Mouse (Mus musculus) bone marrow, adult 2 months (tissue): Measurements from ENCODE around the gene Vwf. TPM values are rescaled to one million over a fixed set of nuclear protein-coding genes. Genes with fewer than 3 reads are reported as not detected.

ENCODE experiments used
- H3K27ac ChIP-seq: fragments of 200-500 bp; 2 replicates; pipeline ENCODE4 v1.5.1; 2012; ENCODE audit warnings: low read depth, mild to moderate bottlenecking, control low read depth, inconsistent platforms, low read length; ENCODE audit not compliant: control insufficient read depth, poor library complexity, insufficient read depth
- H3K4me1 ChIP-seq: fragments of 200-500 bp; 2 replicates; pipeline ENCODE4 v1.6.1; 2011; ENCODE audit warnings: low read length; ENCODE audit not compliant: control insufficient read depth, insufficient read depth
- H3K4me3 ChIP-seq: fragments of 200-500 bp; replicated peaks from 2 replicates; pipeline ENCODE3; 2011; ENCODE audit warnings: mild to moderate bottlenecking, low read depth, low read length, control low read depth; ENCODE audit not compliant: control insufficient read depth
- CTCF ChIP-seq: fragments of 200-500 bp; IDR thresholded peaks from 2 replicates; pipeline ENCODE4 v1.5.1; 2011; ENCODE audit warnings: low read length, control low read depth; ENCODE audit not compliant: control insufficient read depth, insufficient read depth
- POLR2A ChIP-seq: fragments of 200-500 bp; IDR thresholded peaks from 2 replicates; pipeline ENCODE4 v1.6.1; 2011; ENCODE audit warnings: low read depth, mild to moderate bottlenecking, control low read depth, low read length, borderline replicate concordance; ENCODE audit not compliant: control insufficient read depth
- WGBS: fragments of 180-500 bp; shearing (Covaris S2); methylation state at CpG from one replicate; pipeline ENCODE4 v1.1.7; 2018; 5-methylcytosine and 5-hydroxymethylcytosine counted together
- polyA plus RNA-seq: library from polyadenylated mRNA; stranded (reverse); fragments of >200 nt; gene quantifications from 2 replicates; pipeline ENCODE4 v1.2.4, GENCODE M21; 2011; ENCODE audit warnings: low replicate concordance; ENCODE audit not compliant: missing spikeins, insufficient read depth, insufficient read length

The Vwf gene
- 83.1 and 147 TPM in 2 replicates for polyA plus RNA-seq

- Histone ChIP-seq H3K27ac (no peak within 1 kb of the TSS), H3K4me1 (no peaks in the 10 kb centered on the region; the same call in 1 of the 2 replicates), H3K4me3 (no peak within 1 kb of the TSS)
- no peak for TF ChIP-seq POLR2A
- TF ChIP-seq CTCF, result no peak
- WGBS, result 89% methylated on average over 6 of the region's 6 CpGs
These were observed at the start of gene Vwf for GRCm38 (mm10) chr6:125546474-125546873. Gene Vwf, plus strand, starts transcription at chr6:125546774.

- TF ChIP-seq POLR2A (no peak), CTCF (peak; percentile 65)
- Histone ChIP-seq H3K27ac (no peak overlapping the region), H3K4me3 (no peak overlapping the region), H3K4me1 (no peaks in the 10 kb centered on the region)
- WGBS, result 13% methylated on average over 5 of the region's 5 CpGs
These were observed 48.5 kb upstream of the Vwf start for GRCm38 (mm10) chr6:125498062-125498461.

GRCm38 (mm10) chr6:125503186-125503802 lies 43.3 kb upstream of the Vwf start:
- H3K27ac ChIP-seq, result no peak overlapping the region
- no peaks in the 10 kb centered on the region; the same call in none of the 2 replicates for H3K4me1 ChIP-seq
- TF ChIP-seq POLR2A, result no peak
- TF ChIP-seq CTCF, result no peak
- 89% methylated on average over 11 of the region's 11 CpGs for WGBS
- H3K4me3 ChIP-seq, result no peak overlapping the region

GRCm38 (mm10) chr6:125504622-125505355 lies 41.8 kb upstream of the Vwf start:
- 68% methylated on average over 3 of the region's 3 CpGs for WGBS
- Histone ChIP-seq H3K4me3 (no peak overlapping the region), H3K4me1 (no peaks in the 10 kb centered on the region; the same call in none of the 2 replicates), H3K27ac (no peak overlapping the region)
- TF ChIP-seq CTCF (no peak), POLR2A (no peak)

- WGBS, result 74% methylated on average over 4 of the region's 4 CpGs
- H3K4me1 ChIP-seq, result peaks cover 4% of the 10 kb centered on the region
- no peak overlapping the region for H3K4me3 ChIP-seq
- H3K27ac ChIP-seq, result no peak overlapping the region
- TF ChIP-seq POLR2A (no peak), CTCF (no peak)
These were observed 40.1 kb upstream of the Vwf start for GRCm38 (mm10) chr6:125506427-125506826.

- H3K4me1 ChIP-seq, result peaks cover 4% of the 10 kb centered on the region
- no peak overlapping the region for H3K27ac ChIP-seq
- WGBS, result 8% methylated on average over 3 of the region's 3 CpGs
- TF ChIP-seq POLR2A (no peak), CTCF (no peak)
- no peak overlapping the region for H3K4me3 ChIP-seq
These were observed 36.8 kb upstream of the Vwf start for GRCm38 (mm10) chr6:125509783-125510182.

- H3K4me3 ChIP-seq, result no peak overlapping the region
- 0 out of 2 replicates have a peak overlapping the region, but pooled peaks have one; percentile 5 for H3K27ac ChIP-seq
- TF ChIP-seq CTCF (no peak), POLR2A (no peak)
- peaks cover 4% of the 10 kb centered on the region for H3K4me1 ChIP-seq
These were observed 35.9 kb upstream of the Vwf start for GRCm38 (mm10) chr6:125510645-125511044.

GRCm38 (mm10) chr6:125511196-125511595 lies 35.4 kb upstream of the Vwf start:
- 43% methylated on average over 7 of the region's 7 CpGs for WGBS
- Histone ChIP-seq H3K4me3 (no peak overlapping the region), H3K4me1 (peaks cover 4% of the 10 kb centered on the region), H3K27ac (no peak overlapping the region)
- no peak for TF ChIP-seq CTCF
- TF ChIP-seq POLR2A, result no peak
